Mouse (Mus musculus): ENCODE results near the gene Abca5. TPM values are rescaled to one million over a fixed set of nuclear protein-coding genes. Genes with fewer than 3 reads are reported as not detected.

Abca5 gene
- total RNA-seq, 2 experiments from 2014 or later, result 30.0 to 31.9 TPM

DNA sequence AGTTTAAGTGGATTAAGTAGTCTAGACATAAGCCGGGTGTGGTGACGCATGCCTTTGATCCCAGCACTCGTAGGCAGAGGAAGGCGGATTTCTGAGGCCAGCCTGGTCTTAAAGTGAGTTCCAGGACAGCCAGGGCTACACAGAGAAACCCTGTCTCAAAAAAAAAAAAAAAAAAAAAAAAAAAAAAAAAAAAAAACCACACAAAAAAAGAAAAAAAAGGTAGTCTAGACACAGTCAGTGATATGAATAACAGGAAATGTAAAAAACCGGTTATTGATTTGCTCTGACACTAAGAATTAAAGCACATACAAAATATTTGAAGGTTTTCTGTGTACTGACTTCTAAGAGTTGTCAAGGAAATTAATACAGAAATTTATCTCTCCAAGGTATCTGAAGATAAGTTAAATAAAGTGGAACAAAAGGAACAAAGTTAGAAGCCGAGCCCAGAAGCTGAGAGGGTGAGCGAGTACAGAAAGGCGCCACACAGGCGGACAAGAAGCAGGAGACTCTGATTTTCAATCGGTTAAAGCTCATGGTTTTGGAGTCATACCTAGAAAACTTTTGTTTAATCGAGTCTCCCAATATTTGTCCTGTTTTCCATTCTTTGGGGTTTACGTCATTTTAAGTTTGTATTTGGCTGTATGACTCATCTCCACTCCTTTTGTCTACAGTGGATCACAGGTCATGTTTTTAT lies 30.9 kb downstream of the Abca5 start:
- no peak for DNase-seq (ENCODE audit: low spot score in 2 of 2)

DNA sequence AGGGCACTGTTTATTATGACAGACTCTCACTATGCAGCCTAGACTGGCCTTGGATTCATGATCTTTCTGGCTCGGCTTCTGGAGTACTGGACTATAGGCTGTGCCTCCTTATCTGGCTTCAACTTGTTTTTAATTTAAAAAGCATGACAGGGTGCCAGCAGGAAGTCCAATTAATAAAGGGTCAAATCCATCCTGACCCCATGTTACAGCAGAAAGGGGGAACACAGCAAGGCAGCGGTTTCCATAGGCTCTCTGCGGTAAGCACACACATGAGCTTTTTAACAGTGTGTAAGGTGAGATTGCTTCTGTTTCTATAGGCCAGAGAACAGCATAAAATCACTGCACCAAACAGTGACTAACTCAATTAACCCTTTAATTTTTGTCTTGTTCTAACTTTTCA lies 34.1 kb downstream of the Abca5 start:
- DNase-seq (ENCODE audit: low spot score in 2 of 2), result no peak

- no peak for DNase-seq (ENCODE audit: low spot score in 2 of 2)
Measured at GRCm38 (mm10) chr11:110297917-110298533, 39.5 kb downstream of the Abca5 start.

DNA sequence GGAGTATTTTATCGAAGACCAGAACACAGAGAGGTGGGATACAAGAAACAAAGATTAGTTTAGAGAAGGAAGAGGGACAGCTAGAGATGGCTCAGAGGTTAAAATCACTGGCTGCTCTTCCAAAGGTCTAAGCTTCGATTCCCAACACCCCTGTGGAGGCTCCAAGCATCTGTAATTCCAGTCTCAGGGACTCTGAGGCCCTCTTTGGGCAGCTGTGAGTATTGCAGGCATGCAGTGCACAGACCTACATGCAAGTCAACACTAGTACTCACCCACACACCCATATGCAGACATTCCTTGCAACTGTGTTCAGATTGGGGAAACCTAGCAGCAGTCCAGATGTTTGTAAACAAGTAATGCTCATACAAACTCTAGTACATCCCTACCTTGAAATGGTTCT lies 46.9 kb downstream of the Abca5 start:
- peak in 1 of 2 experiments; percentile 5 for DNase-seq (ENCODE audit: low spot score in 2 of 2)

DNA sequence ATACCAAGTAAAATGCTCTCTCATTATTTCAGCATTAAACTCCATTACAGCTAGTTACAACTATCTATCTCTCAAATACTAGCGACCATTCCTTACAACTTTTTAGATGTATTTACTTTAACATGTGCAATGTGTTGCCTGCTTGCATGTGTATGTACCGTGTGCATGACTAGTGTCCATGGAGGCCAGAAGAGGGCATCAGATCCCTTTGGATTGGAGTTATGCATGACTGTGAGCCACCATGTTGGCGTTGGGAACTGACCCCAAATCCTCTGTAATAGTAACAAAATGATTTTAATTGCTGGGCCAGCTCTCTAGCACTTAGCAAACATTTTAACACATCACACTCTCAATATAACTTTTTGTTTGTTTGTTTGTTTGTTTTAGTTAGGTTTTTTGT lies 49.1 kb downstream of the Abca5 start:
- DNase-seq (ENCODE audit: low spot score in 2 of 2), result no peak

DNA sequence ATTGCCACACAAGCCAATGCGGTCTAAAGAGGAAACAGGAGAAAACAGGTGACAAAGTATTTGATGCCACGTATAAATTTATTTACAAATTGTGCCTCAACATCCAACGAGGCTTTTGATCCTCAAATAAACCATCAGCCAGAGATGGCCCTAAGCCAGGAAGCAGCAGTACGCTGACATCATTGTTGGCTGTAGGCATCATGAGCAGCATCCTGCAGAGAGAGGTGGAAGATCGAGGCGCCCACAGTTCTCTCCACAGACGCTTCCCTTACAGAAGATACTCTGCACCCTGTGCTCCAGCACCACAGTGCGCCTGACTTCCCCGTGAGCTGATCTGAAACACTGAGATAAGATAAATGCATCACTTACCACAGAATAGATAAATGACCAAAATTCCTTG lies 49.8 kb downstream of the Abca5 start:
- no peak for DNase-seq (ENCODE audit: low spot score in 2 of 2)

- DNase-seq (ENCODE audit: low spot score in 2 of 2), result no peak
Measured at GRCm38 (mm10) chr11:110286331-110286730, 51.2 kb downstream of the Abca5 start.

DNA sequence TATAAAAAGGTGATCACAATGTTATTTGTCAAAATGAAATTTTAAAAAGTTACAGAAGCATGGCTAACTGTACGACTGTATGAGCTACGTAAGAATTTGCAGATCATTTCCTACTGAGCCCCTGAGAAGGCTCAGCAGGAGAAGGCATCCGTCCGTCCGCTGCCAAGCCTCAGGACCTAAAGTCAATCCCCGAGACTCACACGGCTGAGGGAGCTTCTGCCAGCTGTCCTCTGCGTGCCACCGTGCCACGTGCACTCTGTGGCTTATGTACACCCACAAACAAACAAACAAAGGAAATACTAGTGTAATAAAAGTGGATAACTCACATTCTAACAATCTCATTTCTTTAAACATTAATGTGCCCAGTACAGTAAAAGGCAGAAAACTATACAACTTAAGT lies 52.7 kb downstream of the Abca5 start:
- DNase-seq (ENCODE audit: low spot score in 2 of 2), result no peak

- no peak for DNase-seq (ENCODE audit: low spot score in 2 of 2)
Measured at GRCm38 (mm10) chr11:110284185-110284787, 53.2 kb downstream of the Abca5 start.

GRCm38 (mm10) chr11:110274794-110275193 lies 62.7 kb downstream of the Abca5 start:
- DNase-seq (ENCODE audit: low spot score in 2 of 2), result no peak

GRCm38 (mm10) chr11:110271745-110272144 lies 65.8 kb downstream of the Abca5 start:
- DNase-seq (ENCODE audit: low spot score in 2 of 2), result peak; percentile 57 to 73

- peak; percentile 93 to 94 for DNase-seq (ENCODE audit: low spot score in 2 of 2)
Measured at GRCm38 (mm10) chr11:110268244-110268844, 69.2 kb downstream of the Abca5 start.

DNA sequence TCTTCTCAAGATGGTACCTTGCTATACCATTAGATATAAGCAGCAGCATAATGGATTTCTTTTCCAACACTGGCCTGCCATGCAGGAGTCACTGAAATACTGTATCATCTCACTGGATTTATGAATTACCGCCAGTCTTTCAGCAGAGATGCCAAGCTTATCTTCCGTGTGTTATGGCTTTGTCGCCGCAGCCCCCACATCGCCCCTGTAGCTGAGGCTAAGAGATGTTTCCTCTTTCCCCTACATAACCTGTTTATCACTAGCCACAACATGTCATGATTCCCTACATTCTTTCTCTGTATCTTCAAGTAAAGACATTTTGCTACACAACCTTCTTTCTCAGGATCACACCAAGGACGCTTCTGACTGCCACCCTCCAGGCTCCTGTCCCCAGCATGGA lies 70.3 kb downstream of the Abca5 start:
- no peak for DNase-seq (ENCODE audit: low spot score in 2 of 2)

- peak; percentile 48 to 54 for DNase-seq (ENCODE audit: low spot score in 2 of 2)
Measured at GRCm38 (mm10) chr11:110266757-110267156, 70.8 kb downstream of the Abca5 start.

- DNase-seq (ENCODE audit: low spot score in 2 of 2), result no peak
Measured at GRCm38 (mm10) chr11:110261867-110262266, 75.6 kb downstream of the Abca5 start.

DNA sequence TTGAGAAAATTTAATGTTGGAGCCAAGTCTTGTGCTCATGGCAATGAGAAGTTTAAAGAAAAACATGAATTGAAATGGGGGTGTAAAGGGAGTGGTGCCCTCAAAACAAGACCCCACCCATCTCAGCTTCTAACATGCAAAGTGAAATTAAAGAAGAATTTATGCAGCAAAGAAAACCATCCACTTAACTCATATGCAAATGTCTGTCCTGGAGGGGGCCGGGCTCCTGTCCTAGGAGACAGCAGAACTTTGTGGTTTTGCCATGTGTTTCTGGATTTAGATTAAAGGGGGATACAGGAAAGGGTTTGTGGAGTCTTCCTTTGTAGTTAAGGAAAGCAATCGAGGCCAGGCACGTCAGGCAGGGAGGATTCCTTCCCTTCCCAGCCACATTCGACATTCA lies 79.6 kb downstream of the Abca5 start:
- DNase-seq (ENCODE audit: low spot score in 2 of 2), result no peak

- no peak for DNase-seq (ENCODE audit: low spot score in 2 of 2)
Measured at GRCm38 (mm10) chr11:110257061-110257460, 80.5 kb downstream of the Abca5 start.

DNA sequence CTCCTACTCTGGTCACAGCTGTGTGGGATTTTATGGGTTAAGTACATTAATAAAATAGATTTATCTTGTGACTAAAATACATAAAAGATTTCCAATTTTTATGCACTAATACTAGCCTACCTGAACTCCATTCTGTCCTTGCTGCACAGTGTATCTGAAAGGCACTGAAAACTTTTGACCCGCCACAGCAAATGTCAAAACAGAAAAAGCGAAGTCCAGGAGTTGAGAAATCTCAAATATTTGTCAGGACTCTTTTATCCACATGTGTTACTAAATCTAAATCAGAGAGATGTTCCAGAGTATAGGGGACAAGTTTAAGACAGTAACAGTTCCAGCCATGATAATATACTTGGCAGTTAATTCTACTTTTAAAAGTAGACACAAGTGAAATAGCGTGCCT lies 85.3 kb downstream of the Abca5 start:
- DNase-seq (ENCODE audit: low spot score in 2 of 2), result no peak

DNA sequence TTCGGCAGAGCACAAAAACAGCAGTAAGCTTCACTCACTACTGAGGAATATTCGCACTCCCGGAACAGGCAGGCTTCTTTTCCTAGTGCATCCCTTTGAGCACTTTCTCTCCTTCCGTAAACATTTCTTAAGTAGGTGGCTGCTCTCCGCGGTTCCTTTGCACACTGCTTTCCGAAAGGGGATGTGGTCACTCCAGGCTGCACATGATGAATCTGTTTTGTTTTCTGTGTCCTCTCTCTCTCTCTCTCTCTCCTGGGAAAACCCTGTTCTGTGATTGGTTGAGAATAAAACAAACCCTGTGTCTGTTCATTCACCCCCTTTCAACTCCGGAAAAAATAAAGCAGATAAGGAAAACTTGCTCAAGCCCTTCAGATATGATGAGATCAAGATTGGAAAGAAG lies 86.0 kb downstream of the Abca5 start, which contains the start of gene Abca6:
Abca6 (minus strand) TSS at position 243 of the 400 bp plus-strand sequence.
- peak in 1 of 2 experiments; percentile 16 for DNase-seq (ENCODE audit: low spot score in 2 of 2)

GRCm38 (mm10) chr11:110244730-110245129 lies 92.8 kb downstream of the Abca5 start:
- no peak for DNase-seq (ENCODE audit: low spot score in 2 of 2)

- no peak for DNase-seq (ENCODE audit: low spot score in 2 of 2)
Measured at GRCm38 (mm10) chr11:110237466-110237865, 100.0 kb downstream of the Abca5 start.

DNA sequence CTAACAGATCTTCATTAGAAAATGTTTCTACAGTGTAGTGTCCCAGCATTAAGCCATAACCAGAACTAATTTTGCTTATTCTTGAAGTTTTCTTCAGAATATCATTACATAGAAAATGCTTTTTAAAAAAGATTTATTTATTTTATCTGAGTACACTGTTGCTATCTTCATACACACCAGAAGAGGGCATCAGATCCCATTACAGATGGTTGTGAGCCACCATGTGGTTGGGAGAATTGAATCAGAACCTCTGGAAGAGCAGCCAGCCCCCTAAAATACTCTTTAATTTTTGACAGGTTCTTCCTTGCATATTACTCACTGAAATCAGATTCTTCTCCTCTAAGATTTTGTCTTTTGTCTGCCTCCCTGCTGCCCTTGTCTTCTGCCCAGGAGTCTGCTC lies 104.5 kb downstream of the Abca5 start:
- no peak for DNase-seq (ENCODE audit: low spot score in 2 of 2)

All from layer of hippocampus, postnatal 10 days (tissue).